Mouse (Mus musculus): ENCODE data around the gene Pkm. TPM values are rescaled to one million over a fixed set of nuclear protein-coding genes. Genes with fewer than 3 reads are reported as not detected.
A peak's percentile ranks its signal among the peaks of the same experiment; 100 is the strongest.

The Pkm gene
- total RNA-seq, 2 experiments from 2014 or later = 1,277 to 1,324 TPM

DNA sequence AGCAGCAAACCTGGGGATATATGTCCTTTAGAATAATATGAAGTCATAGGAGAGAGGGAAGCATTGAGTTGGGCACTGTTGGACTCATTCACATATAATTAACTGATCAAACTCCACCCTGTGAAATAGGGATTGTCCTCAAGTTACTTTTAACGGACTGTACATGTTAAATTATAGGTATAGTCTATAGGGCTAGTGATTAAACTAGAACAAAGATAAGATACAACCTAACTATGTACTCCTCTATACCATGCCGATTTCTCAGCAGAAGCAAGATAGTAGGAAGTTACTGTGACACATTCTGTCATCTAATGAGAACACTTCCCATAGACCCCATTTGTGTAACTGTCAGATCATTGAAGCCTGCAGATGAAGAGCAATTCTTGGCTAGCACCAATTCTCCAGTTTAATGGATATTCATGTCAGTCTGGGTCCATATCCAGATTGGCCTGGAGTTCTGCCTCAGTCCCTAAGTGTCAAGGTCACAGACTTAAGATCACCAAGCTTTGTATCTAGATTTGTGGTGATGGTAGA is 1.7 kb upstream of the Pkm start:
- TF ChIP-seq CTCF (IDR thresholded peaks at IDR 0.05) = no peak
- intact Hi-C loops (cut with DNase I) = loop anchor here (2.0 kb wide), 1 partner anchor 68 kb away; no protein-coding TSS in a partner anchor

DNA sequence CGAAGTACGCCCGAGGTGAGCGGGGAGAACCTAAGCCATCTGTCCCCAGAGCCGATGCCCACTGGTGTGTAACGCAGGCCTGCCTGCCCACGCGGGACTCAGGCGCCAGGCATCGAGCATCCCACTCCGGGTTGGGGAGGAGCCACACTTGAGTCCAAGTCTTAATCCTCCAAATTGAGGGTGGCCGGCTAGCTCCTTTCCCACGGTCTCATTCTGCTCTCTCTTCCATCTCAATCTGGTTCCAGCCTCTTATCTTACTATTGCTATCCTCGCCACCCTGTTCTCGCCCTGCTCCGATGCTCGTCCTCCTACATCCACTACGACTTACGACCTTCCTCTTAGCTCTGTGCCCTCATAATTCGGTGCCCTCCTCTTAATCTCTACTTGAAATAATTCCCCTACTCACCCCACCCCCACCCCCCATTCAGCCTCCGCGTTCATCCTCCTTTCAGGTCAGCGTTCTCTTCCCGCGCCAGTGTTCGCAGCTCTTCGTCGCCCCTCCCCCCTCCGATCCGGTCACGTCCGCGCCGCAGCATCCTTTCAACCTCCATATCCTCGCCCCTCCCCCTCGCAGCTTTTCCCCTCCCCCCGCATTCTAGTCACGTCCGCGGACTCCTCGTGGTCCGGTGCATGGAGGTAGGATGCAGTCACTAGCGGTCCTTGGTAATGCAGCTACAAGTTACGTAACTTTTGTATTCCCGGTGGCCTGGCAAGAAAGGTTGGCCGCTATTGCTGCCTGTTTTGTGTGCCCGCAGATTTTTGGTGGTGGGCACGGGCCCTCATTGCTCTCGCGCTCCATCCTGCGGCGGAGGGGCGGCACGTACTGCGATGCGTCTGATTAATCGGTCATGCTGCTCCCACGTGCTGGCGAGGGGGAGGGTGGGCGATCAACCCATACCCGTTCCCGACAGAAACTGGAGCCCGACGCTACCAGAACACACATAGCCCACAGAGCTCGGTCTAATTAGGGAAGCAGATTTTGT is 758 bp downstream of the Pkm start:
- Histone ChIP-seq H3K4me3 (peak overlapping the region; percentile 89), H3K27ac (peak overlapping the region; percentile 98)
- intact Hi-C loops (cut with DNase I) = loop anchor here (1.0 to 5.0 kb wide), 4 partner anchors 23 to 170 kb away; partner anchors contain the start of genes Arih1, Gramd2, Myo9a and Parp6
- TF ChIP-seq CTCF (IDR thresholded peaks at IDR 0.05) = peak; percentile 35
- DNase-seq (ENCODE audit: extremely low spot score in 1 of 2, low spot score in 2 of 2) = peak; percentile 79 to 84

More for the DNA sequence above, 1.7 kb upstream of the Pkm start:
- no peak overlapping the region for H3K27ac ChIP-seq
- no peak overlapping the region for H3K4me3 ChIP-seq
- no peak for DNase-seq (ENCODE audit: extremely low spot score in 1 of 2, low spot score in 2 of 2)

DNA sequence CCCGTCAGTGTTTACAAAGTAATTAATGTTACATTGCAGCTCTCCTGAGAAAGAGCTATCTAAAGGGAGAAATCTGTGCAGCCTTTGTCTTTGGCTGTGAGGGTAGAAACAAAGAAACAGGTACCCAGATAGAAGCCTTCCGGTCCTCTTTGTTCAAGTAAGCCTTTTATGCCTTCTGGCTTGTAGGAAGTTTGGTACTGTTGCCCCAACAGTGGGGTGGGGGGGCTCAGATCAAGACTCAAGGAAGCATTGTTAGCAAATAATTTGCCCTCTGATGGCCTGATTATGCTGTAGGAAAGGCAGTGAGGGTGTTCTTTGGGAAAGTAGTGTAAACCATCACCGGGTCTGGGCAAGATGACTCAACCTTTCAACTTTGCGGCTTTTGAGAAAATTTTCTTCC is 2.0 kb downstream of the Pkm start:
- Histone ChIP-seq H3K27ac (peak overlapping the region; percentile 98), H3K4me3 (peak overlapping the region; percentile 89)
- no peak for TF ChIP-seq CTCF (IDR thresholded peaks at IDR 0.05)
- no peak for DNase-seq (ENCODE audit: extremely low spot score in 1 of 2, low spot score in 2 of 2)
- intact Hi-C loops (cut with DNase I) = loop anchor here (5.0 kb wide), 1 partner anchor 171 kb away; the partner anchor contains the start of gene Arih1

DNA sequence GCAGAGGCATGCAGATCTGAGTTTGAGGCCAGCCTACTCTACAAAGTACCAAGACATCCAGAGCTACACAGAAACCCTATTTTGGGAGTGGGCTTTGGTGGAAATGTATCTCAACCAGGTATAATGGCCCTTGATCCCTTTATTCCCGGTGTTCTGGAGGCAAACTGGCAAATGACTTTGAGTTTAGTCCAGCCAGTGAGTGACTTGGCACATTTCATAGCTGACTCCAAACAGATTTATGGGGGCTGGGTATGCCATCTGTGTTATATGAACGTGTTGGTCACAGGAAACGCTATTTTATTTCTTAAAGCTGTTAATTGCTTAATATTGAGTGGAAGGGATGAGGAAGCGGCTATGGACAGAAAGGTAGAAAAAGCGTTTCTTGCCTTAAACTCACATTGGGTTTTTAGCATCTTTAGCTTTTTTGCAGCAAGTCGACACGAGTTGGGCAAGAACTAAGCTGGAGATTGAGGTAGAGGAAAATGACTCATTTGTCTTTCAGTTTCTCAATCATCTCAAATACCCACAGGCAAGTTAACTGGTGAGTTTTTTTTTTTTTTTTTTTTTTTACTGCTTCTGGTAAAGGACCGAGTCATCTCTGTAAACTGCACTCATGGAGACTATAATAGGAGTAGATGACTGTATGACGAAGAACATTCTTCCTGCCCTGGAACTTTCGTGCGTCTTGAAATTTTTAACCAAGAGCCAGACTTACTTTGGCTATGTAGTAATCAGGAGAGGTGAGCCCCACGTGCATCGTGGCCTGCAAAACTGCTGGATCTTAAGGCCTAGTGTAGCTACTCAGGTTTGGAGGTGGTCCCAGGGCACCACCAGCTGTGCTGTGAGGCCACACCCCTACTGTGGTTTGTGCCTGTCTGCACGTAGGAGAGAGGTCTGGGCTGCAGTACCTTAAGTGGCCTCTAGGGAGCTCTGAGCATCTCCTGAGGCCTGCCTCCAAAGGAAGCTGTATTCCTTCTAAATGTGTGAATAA is 3.2 kb downstream of the Pkm start:
- intact Hi-C loops (cut with DNase I) = loop anchor here (5.0 kb wide), 1 partner anchor 172 kb away; the partner anchor contains the start of gene Arih1
- DNase-seq (ENCODE audit: extremely low spot score in 1 of 2, low spot score in 2 of 2) = peak; percentile 75 to 77
- TF ChIP-seq CTCF (IDR thresholded peaks at IDR 0.05) = peak; percentile 97
- Histone ChIP-seq H3K4me3 (peak overlapping the region; percentile 89), H3K27ac (peak overlapping the region; percentile 62; the same call in 1 of the 2 replicates)

DNA sequence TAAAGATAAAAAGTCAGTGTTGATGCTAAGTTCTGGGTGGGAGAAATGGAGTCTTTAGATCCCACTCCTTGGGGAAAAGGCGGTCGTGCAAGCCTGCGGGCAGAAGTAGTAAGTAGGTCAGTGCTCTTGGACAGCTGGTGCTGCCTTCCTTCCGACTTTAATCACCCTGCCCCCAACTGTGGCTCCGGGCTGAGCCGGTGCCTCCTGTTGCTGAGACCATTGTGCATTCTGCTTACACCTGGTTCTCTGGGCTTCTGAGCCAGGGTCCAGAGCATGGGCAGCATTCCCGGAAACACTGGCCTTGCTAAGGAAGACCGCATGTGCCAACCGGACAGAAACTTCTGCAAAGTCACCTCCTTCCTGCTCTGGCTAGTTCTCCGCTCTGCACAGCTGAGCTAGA is 4.3 kb downstream of the Pkm start:
- no peak for TF ChIP-seq CTCF (IDR thresholded peaks at IDR 0.05)
- Histone ChIP-seq H3K4me3 (peak overlapping the region; percentile 1; the same call in 1 of the 2 replicates), H3K27ac (peak overlapping the region; percentile 62)
- intact Hi-C loops (cut with DNase I) = no loop called here
- DNase-seq (ENCODE audit: extremely low spot score in 1 of 2, low spot score in 2 of 2) = no peak

DNA sequence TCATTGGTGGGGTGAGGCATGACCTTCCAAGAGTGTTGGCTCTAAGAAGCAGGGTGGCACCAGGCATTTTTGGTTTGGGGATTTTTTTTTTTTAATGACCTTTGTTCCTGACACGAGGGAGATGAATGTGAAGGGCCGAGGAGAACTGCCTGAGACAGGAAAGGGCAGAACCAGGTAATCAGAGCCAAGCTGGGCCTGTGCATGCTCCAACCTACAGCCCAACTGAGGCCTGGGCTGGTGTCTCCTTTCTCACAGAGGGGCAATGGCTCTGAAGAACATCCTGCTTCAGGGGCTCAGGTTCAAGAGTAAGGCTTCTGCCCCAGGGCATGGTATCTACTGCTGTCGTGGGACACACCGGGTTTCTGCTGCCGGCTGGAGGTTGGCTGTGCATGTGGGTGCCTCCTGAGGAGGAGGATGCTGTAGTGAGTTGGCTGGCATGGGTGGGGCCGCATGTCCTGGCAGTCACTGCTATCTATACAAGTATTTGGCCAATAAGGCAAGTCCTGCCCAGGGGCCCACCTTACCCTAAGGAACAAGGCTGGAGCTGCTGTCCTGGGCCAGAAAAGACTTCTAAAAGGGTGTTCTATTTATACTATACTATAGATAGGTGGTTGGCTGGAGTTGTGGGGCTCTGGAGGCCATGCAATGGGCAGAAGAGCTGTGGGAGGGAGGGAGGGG is 5.3 kb downstream of the Pkm start:
- Histone ChIP-seq H3K27ac (peak overlapping the region; percentile 62; the same call in 1 of the 2 replicates), H3K4me3 (no peak overlapping the region)
- no peak for TF ChIP-seq CTCF (IDR thresholded peaks at IDR 0.05)
- intact Hi-C loops (cut with DNase I) = no loop called here
- DNase-seq (ENCODE audit: extremely low spot score in 1 of 2, low spot score in 2 of 2) = no peak

DNA sequence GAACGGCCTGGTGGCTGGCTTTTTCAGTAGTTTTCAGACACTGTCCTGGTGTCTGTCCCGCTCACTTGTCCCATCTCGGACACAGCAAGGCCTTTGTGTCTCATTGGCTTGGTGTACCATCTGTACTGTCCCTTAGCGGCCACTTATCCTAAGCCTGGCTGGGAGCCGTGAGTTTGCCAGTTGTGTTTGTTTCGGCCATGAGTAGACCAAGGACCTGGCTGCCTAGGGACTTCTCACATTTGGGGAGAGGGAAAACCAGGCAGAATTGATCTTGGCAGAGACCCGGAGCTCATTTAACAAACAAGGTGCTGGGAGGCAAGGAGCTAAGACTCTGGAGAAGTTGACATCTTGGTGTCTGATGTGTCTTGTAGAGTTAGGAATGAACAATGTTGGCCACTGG is 7.1 kb downstream of the Pkm start:
- TF ChIP-seq CTCF (IDR thresholded peaks at IDR 0.05) = no peak
- Histone ChIP-seq H3K27ac (no peak overlapping the region), H3K4me3 (no peak overlapping the region)
- intact Hi-C loops (cut with DNase I) = no loop called here
- DNase-seq (ENCODE audit: extremely low spot score in 1 of 2, low spot score in 2 of 2) = no peak

DNA sequence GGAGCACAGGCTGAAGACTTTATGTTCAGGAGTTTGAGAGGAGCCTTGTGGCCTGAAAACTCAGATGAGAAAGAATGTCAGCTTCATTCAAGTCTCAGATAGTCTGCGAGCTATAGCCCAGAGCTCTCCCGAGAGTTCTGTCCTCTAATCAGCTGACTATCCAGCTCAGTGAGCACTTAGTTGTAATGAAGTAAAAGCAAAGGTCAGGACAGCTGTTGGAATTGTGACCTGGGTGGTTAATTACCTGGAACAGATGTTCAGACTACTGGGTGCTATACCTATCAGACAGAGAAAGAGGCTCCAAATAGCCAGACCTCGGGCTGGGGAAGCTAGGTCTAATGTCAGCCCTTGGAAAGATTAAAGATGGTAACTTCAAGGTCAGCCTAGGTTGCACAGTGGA is 7.8 kb downstream of the Pkm start:
- H3K27ac ChIP-seq = no peak overlapping the region
- TF ChIP-seq CTCF (IDR thresholded peaks at IDR 0.05) = no peak
- DNase-seq (ENCODE audit: extremely low spot score in 1 of 2, low spot score in 2 of 2) = no peak
- no peak overlapping the region for H3K4me3 ChIP-seq
- intact Hi-C loops (cut with DNase I) = no loop called here

DNA sequence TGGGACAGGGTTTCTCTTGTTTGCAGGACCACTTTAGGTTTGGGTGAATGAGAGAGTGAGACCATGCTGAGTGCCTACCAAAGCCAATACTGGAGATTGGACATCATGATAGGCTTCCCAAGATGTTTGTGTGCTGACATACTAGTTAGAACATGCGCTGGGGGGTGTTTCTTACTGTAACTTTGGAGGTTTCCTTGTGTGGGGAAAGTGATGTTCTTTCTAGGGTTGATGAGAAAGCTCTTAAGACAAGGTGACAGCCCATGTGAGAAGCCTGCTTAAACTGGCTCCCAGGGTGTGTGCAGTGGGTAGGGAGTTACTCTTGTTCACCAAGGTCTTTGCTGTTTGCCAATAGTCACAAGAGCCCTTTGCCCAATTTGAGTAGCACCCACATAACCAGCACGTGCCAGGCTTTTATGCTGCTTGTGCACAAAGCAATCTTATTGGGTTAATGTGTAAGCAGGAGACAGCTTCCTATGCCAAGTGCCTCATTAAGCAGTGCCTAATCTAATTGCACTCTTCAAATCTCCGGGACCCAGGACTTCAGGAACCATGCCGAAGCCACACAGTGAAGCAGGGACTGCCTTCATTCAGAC is 8.6 kb downstream of the Pkm start:
- DNase-seq (ENCODE audit: extremely low spot score in 1 of 2, low spot score in 2 of 2) = no peak
- Histone ChIP-seq H3K4me3 (no peak overlapping the region), H3K27ac (no peak overlapping the region)
- intact Hi-C loops (cut with DNase I) = no loop called here
- TF ChIP-seq CTCF (IDR thresholded peaks at IDR 0.05) = no peak

DNA sequence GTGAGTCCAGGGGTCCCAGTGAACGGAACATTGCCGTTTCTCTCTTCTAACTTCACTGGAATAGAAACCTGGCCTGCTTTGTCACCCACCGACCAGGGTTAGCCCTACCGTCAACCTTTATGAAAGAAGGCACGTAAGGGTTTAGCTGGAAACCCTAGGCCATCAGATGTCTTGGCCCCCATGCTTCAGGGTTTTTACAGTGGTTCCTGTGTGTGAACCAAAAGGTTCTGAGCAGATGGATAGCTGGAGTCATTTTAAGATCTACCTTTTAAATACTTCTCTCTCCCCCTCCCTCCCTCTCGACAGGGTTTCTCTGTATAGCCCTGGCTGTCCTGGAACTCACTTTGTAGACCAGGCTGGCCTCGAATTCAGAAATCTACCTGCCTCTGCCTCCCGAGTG is 9.8 kb downstream of the Pkm start:
- no peak for TF ChIP-seq CTCF (IDR thresholded peaks at IDR 0.05)
- Histone ChIP-seq H3K27ac (no peak overlapping the region), H3K4me3 (no peak overlapping the region)
- no peak for DNase-seq (ENCODE audit: extremely low spot score in 1 of 2, low spot score in 2 of 2)
- intact Hi-C loops (cut with DNase I) = no loop called here
